Mouse (Mus musculus) cerebellum, postnatal 4 days (tissue): ENCODE measurements around the gene Bcl2a1a.
"Not testable (repeated sequence)": the region's sequence is repeated elsewhere in the genome, so short reads cannot be mapped to it uniquely, and the experiment has no call there.

Experiments used
- DNase-seq, 2 experiments: peaks; one replicate each; pipeline ENCODE4 v3.0.0; 2022; ENCODE audit warnings: low spot score in 2 of 2, mixed read lengths in 1 of 2

Gene Bcl2a1a

GRCm38 (mm10) chr9:88956670-88957153 lies at the start of gene Bcl2a1a:
Gene Bcl2a1a (plus strand): TSS chr9:88956900.
- not testable (repeated sequence) for DNase-seq

- not testable (repeated sequence) for DNase-seq
Measured at GRCm38 (mm10) chr9:88916576-88916975, 40.1 kb upstream of the Bcl2a1a start.

DNA sequence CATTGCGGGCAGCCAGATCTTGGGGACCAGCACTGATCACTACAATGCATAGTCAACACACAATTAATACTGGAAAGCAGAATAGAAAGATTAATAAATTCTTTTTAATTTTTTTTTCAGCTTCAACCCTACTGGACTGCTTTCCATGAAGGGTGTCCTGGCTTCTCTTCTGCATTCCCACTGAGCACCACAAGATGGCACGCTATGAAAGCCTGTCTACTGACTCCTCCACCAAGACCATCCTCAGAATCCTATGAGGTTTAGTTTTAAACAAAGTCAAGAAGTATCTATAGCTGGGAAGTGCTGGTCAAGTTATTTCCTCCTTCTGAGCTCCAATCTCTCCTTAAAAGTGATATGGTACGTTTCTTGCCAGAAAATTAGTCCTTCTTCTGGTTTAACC lies 18.4 kb upstream of the Bcl2a1a start:
- peak in 1 of 2 experiments; percentile 10 for DNase-seq

DNA sequence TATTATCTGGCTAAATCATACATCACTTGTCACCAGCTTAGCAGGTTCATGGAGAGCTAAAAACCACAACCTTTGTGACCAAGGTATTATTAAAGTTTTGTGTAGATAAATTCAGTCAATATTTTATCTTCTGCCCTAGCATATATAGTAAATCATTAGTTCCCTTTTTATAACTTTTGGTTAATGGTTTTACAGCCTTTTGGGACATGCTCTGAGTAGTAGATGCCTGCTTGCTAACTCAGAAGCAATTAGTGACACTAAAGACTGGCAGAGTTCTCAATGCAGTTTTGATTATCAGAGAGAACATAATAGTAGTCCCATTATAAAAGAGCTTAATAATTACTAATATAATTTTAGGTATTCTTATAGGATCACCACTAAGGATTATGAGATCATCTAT lies 5.2 kb upstream of the Bcl2a1a start:
- not testable (repeated sequence) for DNase-seq

DNA sequence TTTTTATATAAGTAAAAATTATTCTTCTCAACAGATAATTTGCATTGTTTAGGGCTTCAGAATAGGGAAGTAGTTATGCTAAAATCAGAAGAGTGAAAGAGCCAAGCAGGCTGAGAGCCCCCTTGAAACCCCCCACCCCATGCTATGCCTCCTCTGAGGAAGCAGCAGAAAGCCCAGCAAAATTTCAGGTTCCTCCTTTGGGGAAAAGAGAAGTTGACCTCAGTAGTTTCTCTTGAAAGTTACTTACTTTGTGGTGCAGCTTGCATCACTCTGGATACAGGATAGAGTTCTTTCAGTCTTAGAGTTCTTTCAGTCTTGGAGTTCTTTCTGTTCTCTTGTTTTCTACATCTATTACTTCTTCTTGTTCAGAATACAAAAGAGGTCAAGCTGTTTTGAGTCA lies 3.5 kb upstream of the Bcl2a1a start:
- DNase-seq, result not testable (repeated sequence)

GRCm38 (mm10) chr9:88955224-88955623 lies 1.5 kb upstream of the Bcl2a1a start:
- DNase-seq, result not testable (repeated sequence)

DNA sequence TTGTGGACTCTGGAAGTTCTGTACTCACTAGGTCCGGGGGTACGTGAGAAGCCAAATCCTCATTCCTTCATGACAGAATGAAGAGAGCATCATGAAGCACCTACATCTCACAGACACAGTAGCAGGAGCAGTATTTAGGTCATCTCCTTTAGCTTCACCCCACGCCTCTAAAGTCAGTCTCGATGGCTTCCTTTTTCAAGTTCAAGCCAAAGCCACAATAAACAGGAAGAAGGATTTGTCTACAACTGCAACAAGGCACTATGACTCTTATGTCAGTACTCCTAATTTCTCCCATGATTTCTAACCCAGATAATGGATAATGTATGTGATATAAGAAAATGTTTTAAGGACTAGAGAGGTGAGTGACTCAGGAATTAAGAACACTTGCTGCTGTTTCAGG lies 665 bp upstream of the Bcl2a1a start:
- DNase-seq, result not testable (repeated sequence)

DNA sequence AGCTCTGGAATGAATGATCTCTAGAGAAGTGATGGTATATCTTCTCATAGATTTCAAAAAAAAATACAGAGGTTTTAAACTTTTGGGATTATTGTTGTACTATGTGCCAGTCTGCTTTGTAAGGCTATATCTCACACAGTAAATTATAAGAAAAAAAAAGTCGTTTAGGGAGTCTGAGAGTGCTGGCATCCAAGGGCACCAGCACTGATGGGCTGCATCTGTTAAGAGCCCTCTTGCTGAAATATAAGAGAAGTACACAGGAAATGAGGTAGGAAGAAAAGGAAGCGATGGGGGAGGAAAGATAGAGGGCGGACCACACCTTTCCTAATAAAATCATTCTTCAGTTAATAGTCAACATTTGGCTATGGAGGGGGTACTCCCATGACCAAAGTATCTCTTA lies 2.2 kb downstream of the Bcl2a1a start:
- no peak for DNase-seq

DNA sequence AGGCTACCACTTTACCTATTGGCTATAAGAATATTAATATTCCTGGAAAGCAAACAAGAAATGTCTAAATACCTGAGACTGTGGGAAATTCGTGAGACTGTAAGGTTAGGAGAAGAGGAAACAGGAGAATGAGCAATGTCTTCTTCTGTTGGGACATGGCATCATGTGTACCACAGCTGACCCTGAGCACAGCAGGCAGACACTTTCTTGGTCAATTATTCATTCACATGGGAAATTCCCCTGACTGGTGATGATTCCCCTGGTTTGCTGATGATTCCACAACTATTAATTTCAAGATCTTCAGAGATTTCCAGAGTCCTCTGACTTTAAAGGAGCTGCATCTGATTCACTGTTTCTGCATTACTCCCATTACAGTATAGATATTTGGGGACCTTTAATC lies 3.3 kb downstream of the Bcl2a1a start:
- not testable (repeated sequence) for DNase-seq

DNA sequence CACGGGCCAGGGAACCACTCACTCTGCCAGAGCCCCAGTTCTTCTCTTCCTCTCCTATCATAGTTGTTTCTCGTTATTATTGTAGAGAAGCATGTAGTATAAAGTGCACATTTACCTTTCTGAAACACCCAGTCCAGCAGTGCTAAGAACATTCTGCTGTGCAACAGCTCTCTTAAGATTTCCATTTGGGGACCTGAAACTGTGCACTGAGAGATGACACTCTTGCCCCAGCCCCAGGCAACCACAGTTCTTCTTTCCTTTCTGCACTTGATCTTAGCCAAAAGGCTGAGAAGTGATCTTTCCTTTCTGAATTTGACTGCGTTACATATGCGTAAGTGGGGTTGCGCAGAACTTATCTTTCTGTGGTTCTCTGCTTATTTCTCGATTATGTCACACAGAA lies 9.8 kb downstream of the Bcl2a1a start:
- DNase-seq, result not testable (repeated sequence)

DNA sequence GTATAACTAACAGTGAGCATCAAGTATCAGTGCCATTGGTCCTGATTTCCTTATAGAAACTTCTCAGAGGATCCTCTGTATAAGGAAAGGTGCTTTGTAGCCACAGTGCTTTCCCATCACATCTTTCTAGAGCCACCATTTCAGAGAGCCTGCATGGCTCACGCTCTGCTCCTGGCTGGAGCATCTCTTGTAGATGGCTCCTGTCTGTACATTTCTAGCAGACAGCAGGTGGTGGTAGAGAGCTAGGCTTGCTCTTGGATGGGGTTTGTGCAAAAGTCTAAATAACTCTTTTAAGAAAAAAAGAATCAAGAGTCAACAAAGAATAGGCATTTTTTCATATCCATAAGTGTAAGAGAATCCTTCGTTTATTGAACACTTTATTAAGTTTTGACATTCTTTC lies 12.8 kb downstream of the Bcl2a1a start:
- DNase-seq, result not testable (repeated sequence)

GRCm38 (mm10) chr9:88976875-88977274 lies 20.2 kb downstream of the Bcl2a1a start:
- not testable (repeated sequence) for DNase-seq

GRCm38 (mm10) chr9:88979781-88980180 lies 23.1 kb downstream of the Bcl2a1a start:
- DNase-seq, result not testable (repeated sequence)

DNA sequence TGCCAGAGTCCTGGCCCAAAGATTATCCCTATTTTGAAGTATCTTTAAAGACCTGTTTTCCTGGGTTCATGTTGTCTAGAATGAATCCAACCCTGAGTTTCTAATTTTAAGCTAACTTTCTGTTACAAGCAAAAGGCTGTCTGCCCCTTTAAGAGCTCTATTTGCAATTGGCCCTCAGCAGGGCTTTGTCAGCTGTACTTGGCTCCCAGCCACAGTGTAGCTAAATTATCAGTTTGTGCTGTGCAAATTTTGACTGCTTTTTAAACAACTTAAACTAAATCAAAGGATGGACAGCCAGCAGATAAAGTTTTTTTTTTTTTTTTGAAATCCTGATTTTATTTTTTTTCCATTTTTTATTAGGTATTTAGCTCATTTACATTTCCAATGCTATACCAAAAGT lies 44.8 kb downstream of the Bcl2a1a start:
- DNase-seq, result not testable (repeated sequence)
